Mouse (Mus musculus): ENCODE results near the gene Fat4. TPM values are rescaled to one million over a fixed set of nuclear protein-coding genes. Genes with fewer than 3 reads are reported as not detected.

Fat4 gene
- 0.13 and 0.15 TPM in 2 replicates for polyA plus RNA-seq (2011; ENCODE audit: insufficient read depth, insufficient read length, low read depth, missing spikeins)

GRCm38 (mm10) chr3:38886890-38887355, at the start of gene Fat4:
TSS of gene Fat4 (plus strand) at chr3:38886940.
- Histone ChIP-seq H3K27ac (ENCODE audit: insufficient read depth, low read length) (no peak within 1 kb of the TSS), H3K4me3 (ENCODE audit: low read depth, low read length) (peak within 1 kb of the TSS; percentile 80), H3K36me3 (ENCODE audit: control insufficient read depth, insufficient read depth, low read length, poor library complexity, severe bottlenecking) (no peaks in the 10 kb centered on the region), H3K9ac (ENCODE audit: low read depth, poor library complexity, severe bottlenecking) (0 out of 2 replicates have a peak within 1 kb of the TSS, but pooled peaks have one; percentile 8), H3K4me1 (ENCODE audit: control insufficient read depth, insufficient read depth, low read length) (no peaks in the 10 kb centered on the region), H3K27me3 (ENCODE audit: control insufficient read depth, insufficient read depth, low read length, poor library complexity, severe bottlenecking) (peaks cover 5% of the 10 kb centered on the region; the same call in 1 of the 2 replicates), H3K9me3 (replicated peaks; ENCODE audit: control insufficient read depth, insufficient read depth, low read length, poor library complexity, severe bottlenecking) (no peaks in the 10 kb centered on the region)
- TF ChIP-seq EP300 (IDR thresholded peaks at IDR 0.05; ENCODE audit: insufficient read depth, low read depth, low read length) (no peak), CTCF (IDR thresholded peaks at IDR 0.05; ENCODE audit: low read depth, low read length) (no peak), POLR2A (IDR thresholded peaks at IDR 0.05; ENCODE audit: insufficient read depth, low read length) (no peak)

GRCm38 (mm10) chr3:38839438-38839837, 47.3 kb upstream of the Fat4 start:
- H3K27me3 ChIP-seq (ENCODE audit: control insufficient read depth, insufficient read depth, low read length, poor library complexity, severe bottlenecking): no peaks in the 10 kb centered on the region
- H3K4me1 ChIP-seq (ENCODE audit: control insufficient read depth, insufficient read depth, low read length): no peaks in the 10 kb centered on the region
- no peaks in the 10 kb centered on the region for H3K9me3 ChIP-seq (replicated peaks; ENCODE audit: control insufficient read depth, insufficient read depth, low read length, poor library complexity, severe bottlenecking)
- H3K27ac ChIP-seq (ENCODE audit: insufficient read depth, low read length): no peak overlapping the region
- no peak overlapping the region for H3K9ac ChIP-seq (ENCODE audit: low read depth, poor library complexity, severe bottlenecking)
- TF ChIP-seq EP300 (IDR thresholded peaks at IDR 0.05; ENCODE audit: insufficient read depth, low read depth, low read length) (no peak), CTCF (IDR thresholded peaks at IDR 0.05; ENCODE audit: low read depth, low read length) (no peak), POLR2A (IDR thresholded peaks at IDR 0.05; ENCODE audit: insufficient read depth, low read length) (no peak)
- no peaks in the 10 kb centered on the region for H3K36me3 ChIP-seq (ENCODE audit: control insufficient read depth, insufficient read depth, low read length, poor library complexity, severe bottlenecking)
- H3K4me3 ChIP-seq (ENCODE audit: low read depth, low read length): no peak overlapping the region

- TF ChIP-seq EP300 (IDR thresholded peaks at IDR 0.05; ENCODE audit: insufficient read depth, low read depth, low read length) (no peak), CTCF (IDR thresholded peaks at IDR 0.05; ENCODE audit: low read depth, low read length) (no peak), POLR2A (IDR thresholded peaks at IDR 0.05; ENCODE audit: insufficient read depth, low read length) (no peak)
- no peak overlapping the region for H3K27ac ChIP-seq (ENCODE audit: insufficient read depth, low read length)
- no peaks in the 10 kb centered on the region for H3K4me1 ChIP-seq (ENCODE audit: control insufficient read depth, insufficient read depth, low read length)
- no peak overlapping the region for H3K9ac ChIP-seq (ENCODE audit: low read depth, poor library complexity, severe bottlenecking)
- no peaks in the 10 kb centered on the region for H3K36me3 ChIP-seq (ENCODE audit: control insufficient read depth, insufficient read depth, low read length, poor library complexity, severe bottlenecking)
- H3K9me3 ChIP-seq (replicated peaks; ENCODE audit: control insufficient read depth, insufficient read depth, low read length, poor library complexity, severe bottlenecking): no peaks in the 10 kb centered on the region
- H3K4me3 ChIP-seq (ENCODE audit: low read depth, low read length): no peak overlapping the region
- H3K27me3 ChIP-seq (ENCODE audit: control insufficient read depth, insufficient read depth, low read length, poor library complexity, severe bottlenecking): no peaks in the 10 kb centered on the region
These were observed 43.7 kb upstream of the Fat4 start for GRCm38 (mm10) chr3:38843000-38843538.

- no peaks in the 10 kb centered on the region for H3K27me3 ChIP-seq (ENCODE audit: control insufficient read depth, insufficient read depth, low read length, poor library complexity, severe bottlenecking)
- no peak overlapping the region for H3K27ac ChIP-seq (ENCODE audit: insufficient read depth, low read length)
- TF ChIP-seq POLR2A (IDR thresholded peaks at IDR 0.05; ENCODE audit: insufficient read depth, low read length) (no peak), EP300 (IDR thresholded peaks at IDR 0.05; ENCODE audit: insufficient read depth, low read depth, low read length) (no peak), CTCF (IDR thresholded peaks at IDR 0.05; ENCODE audit: low read depth, low read length) (no peak)
- H3K4me3 ChIP-seq (ENCODE audit: low read depth, low read length): no peak overlapping the region
- H3K9ac ChIP-seq (ENCODE audit: low read depth, poor library complexity, severe bottlenecking): no peak overlapping the region
- H3K4me1 ChIP-seq (ENCODE audit: control insufficient read depth, insufficient read depth, low read length): no peaks in the 10 kb centered on the region
- no peaks in the 10 kb centered on the region for H3K9me3 ChIP-seq (replicated peaks; ENCODE audit: control insufficient read depth, insufficient read depth, low read length, poor library complexity, severe bottlenecking)
- no peaks in the 10 kb centered on the region for H3K36me3 ChIP-seq (ENCODE audit: control insufficient read depth, insufficient read depth, low read length, poor library complexity, severe bottlenecking)
These were observed 39.9 kb upstream of the Fat4 start for GRCm38 (mm10) chr3:38846602-38847382.

- H3K9me3 ChIP-seq (replicated peaks; ENCODE audit: control insufficient read depth, insufficient read depth, low read length, poor library complexity, severe bottlenecking): no peaks in the 10 kb centered on the region
- H3K4me3 ChIP-seq (ENCODE audit: low read depth, low read length): no peak overlapping the region
- H3K27ac ChIP-seq (ENCODE audit: insufficient read depth, low read length): no peak overlapping the region
- H3K36me3 ChIP-seq (ENCODE audit: control insufficient read depth, insufficient read depth, low read length, poor library complexity, severe bottlenecking): no peaks in the 10 kb centered on the region
- H3K4me1 ChIP-seq (ENCODE audit: control insufficient read depth, insufficient read depth, low read length): no peaks in the 10 kb centered on the region
- H3K9ac ChIP-seq (ENCODE audit: low read depth, poor library complexity, severe bottlenecking): no peak overlapping the region
- no peak for TF ChIP-seq CTCF (IDR thresholded peaks at IDR 0.05; ENCODE audit: low read depth, low read length)
- TF ChIP-seq EP300 (IDR thresholded peaks at IDR 0.05; ENCODE audit: insufficient read depth, low read depth, low read length): no peak
- no peak for TF ChIP-seq POLR2A (IDR thresholded peaks at IDR 0.05; ENCODE audit: insufficient read depth, low read length)
- H3K27me3 ChIP-seq (ENCODE audit: control insufficient read depth, insufficient read depth, low read length, poor library complexity, severe bottlenecking): no peaks in the 10 kb centered on the region
These were observed 37.7 kb upstream of the Fat4 start for GRCm38 (mm10) chr3:38849077-38849476.

- H3K4me3 ChIP-seq (ENCODE audit: low read depth, low read length): no peak overlapping the region
- TF ChIP-seq POLR2A (IDR thresholded peaks at IDR 0.05; ENCODE audit: insufficient read depth, low read length): no peak
- no peak for TF ChIP-seq EP300 (IDR thresholded peaks at IDR 0.05; ENCODE audit: insufficient read depth, low read depth, low read length)
- TF ChIP-seq CTCF (IDR thresholded peaks at IDR 0.05; ENCODE audit: low read depth, low read length): no peak
These were observed 37.2 kb upstream of the Fat4 start for GRCm38 (mm10) chr3:38849536-38849935.

More at GRCm38 (mm10) chr3:38849536-38849935, 37.2 kb upstream of the Fat4 start:
- Histone ChIP-seq H3K27me3 (ENCODE audit: control insufficient read depth, insufficient read depth, low read length, poor library complexity, severe bottlenecking) (no peaks in the 10 kb centered on the region), H3K9ac (ENCODE audit: low read depth, poor library complexity, severe bottlenecking) (no peak overlapping the region), H3K9me3 (replicated peaks; ENCODE audit: control insufficient read depth, insufficient read depth, low read length, poor library complexity, severe bottlenecking) (no peaks in the 10 kb centered on the region), H3K27ac (ENCODE audit: insufficient read depth, low read length) (no peak overlapping the region), H3K36me3 (ENCODE audit: control insufficient read depth, insufficient read depth, low read length, poor library complexity, severe bottlenecking) (no peaks in the 10 kb centered on the region), H3K4me1 (ENCODE audit: control insufficient read depth, insufficient read depth, low read length) (no peaks in the 10 kb centered on the region)
